Mouse (Mus musculus): ENCODE results near the gene Ipo5. TPM values are rescaled to one million over a fixed set of nuclear protein-coding genes. Genes with fewer than 3 reads are reported as not detected.

The Ipo5 gene
- 32.8 and 33.0 TPM in 2 replicates for polyA plus RNA-seq (2015; fragmentation: Nextera tagmentation; extraction: Ambion mirVana)

DNA sequence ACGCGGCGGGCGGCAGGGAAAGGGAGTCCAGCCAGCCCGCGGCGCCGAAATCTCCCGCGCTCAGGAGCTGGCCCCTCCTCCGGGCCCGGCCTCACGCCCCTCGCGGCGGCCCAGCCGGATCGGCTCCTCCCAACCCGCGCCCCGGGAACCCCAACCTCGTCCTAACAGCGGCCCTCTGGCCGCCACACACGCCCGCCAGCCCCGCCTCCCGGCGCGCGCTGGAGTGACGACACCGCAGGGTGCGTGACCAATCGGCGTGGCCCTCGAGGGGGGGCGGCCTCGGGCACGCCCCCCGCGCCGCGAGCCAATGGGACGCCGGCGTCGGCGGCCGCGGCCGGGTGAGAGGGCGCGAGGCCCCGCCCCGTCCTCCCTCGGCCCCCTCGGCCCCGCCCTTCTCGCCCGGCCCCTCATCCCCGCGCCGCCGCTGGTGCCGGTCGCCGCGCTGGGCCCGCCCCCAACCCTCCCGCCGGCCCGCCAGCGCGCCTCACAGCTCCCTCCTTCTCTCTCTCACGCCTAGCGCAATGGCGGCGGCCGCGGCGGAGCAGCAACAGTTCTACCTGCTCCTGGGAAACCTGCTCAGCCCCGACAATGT is at the start of gene Ipo5:
Gene Ipo5 (plus strand): TSS at position 492 of the 592 bp plus-strand sequence.
- H3K36me3 ChIP-seq (ENCODE audit: control insufficient read depth, insufficient read depth): no peaks in the 10 kb centered on the region
- peak within 1 kb of the TSS; percentile 86 for H3K27ac ChIP-seq (ENCODE audit: low read length)
- no peaks in the 10 kb centered on the region for H3K9me3 ChIP-seq (replicated peaks; ENCODE audit: control insufficient read depth, low read length)
- H3K4me1 ChIP-seq (ENCODE audit: control insufficient read depth, low read depth, low read length): peaks cover 15% of the 10 kb centered on the region
- H3K27me3 ChIP-seq (ENCODE audit: control insufficient read depth, insufficient read depth, low read depth, low read length): no peaks in the 10 kb centered on the region
- whole genome bisulfite sequencing (ENCODE audit: insufficient replicate concordance): 0% methylated on average over 39 of the region's 83 CpGs
- H3K4me3 ChIP-seq (ENCODE audit: low read depth, low read length): peak within 1 kb of the TSS; percentile 92
- ATAC-seq (ENCODE audit: low read depth): peak; percentile 96
- peak within 1 kb of the TSS; percentile 82 for H3K9ac ChIP-seq (ENCODE audit: low read depth, low read length)
- peak within 1 kb of the TSS; percentile 98 for H3K4me2 ChIP-seq (ENCODE audit: low read depth, low read length)

DNA sequence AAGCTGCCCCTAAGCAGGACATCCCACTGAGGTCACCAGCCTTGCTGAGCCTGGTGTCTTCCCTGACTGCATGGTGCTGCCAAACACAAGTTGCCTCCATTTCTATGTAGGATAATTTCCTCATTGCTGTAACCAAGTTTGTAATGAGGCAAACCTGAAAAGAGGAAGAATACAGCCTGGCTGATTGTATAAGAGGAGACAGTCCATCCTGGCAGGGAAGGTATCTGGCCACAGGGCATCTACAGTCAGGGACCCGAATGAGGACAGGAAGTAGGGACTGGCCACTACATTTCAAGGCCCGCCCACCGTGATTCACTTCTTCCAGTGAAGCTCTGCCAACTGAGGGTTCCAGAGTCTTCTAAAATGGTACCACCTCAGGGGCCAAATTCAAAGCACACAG is 47.8 kb upstream of the Ipo5 start:
- H3K27ac ChIP-seq (ENCODE audit: low read length): no peak overlapping the region
- 49% methylated on average over 3 of the region's 3 CpGs for WGBS (ENCODE audit: insufficient replicate concordance)
- no peaks in the 10 kb centered on the region for H3K27me3 ChIP-seq (ENCODE audit: control insufficient read depth, insufficient read depth, low read depth, low read length)
- H3K4me2 ChIP-seq (ENCODE audit: low read depth, low read length): no peak overlapping the region
- ATAC-seq (ENCODE audit: low read depth): no peak
- H3K36me3 ChIP-seq (ENCODE audit: control insufficient read depth, insufficient read depth): no peaks in the 10 kb centered on the region
- H3K9me3 ChIP-seq (replicated peaks; ENCODE audit: control insufficient read depth, low read length): no peaks in the 10 kb centered on the region
- no peak overlapping the region for H3K4me3 ChIP-seq (ENCODE audit: low read depth, low read length)
- H3K4me1 ChIP-seq (ENCODE audit: control insufficient read depth, low read depth, low read length): no peaks in the 10 kb centered on the region
- H3K9ac ChIP-seq (ENCODE audit: low read depth, low read length): no peak overlapping the region

DNA sequence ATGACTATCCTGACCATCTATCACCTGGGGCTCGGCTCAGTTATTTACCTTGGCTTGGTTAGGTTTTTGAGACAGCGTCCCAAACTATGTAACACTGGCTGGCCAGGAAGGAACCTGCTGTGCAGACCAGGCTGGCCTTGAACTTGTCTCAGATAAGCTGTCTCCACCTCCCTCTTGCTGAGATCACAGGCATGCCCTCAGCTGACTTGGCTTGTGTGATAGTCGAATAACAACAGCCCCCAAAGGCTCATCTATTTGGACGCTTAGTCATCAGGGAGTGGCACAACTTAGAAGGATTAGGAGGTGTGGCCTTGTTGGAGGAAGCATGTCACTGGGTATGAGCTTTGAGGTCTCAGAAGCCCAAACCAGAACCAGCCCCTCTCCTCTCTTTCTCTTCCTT is 46.1 kb upstream of the Ipo5 start:
- Histone ChIP-seq H3K9ac (ENCODE audit: low read depth, low read length) (no peak overlapping the region), H3K4me3 (ENCODE audit: low read depth, low read length) (no peak overlapping the region), H3K36me3 (ENCODE audit: control insufficient read depth, insufficient read depth) (no peaks in the 10 kb centered on the region), H3K4me1 (ENCODE audit: control insufficient read depth, low read depth, low read length) (no peaks in the 10 kb centered on the region), H3K27me3 (ENCODE audit: control insufficient read depth, insufficient read depth, low read depth, low read length) (no peaks in the 10 kb centered on the region), H3K27ac (ENCODE audit: low read length) (no peak overlapping the region), H3K4me2 (ENCODE audit: low read depth, low read length) (no peak overlapping the region), H3K9me3 (replicated peaks; ENCODE audit: control insufficient read depth, low read length) (no peaks in the 10 kb centered on the region)
- 58% methylated on average over 4 of the region's 4 CpGs for WGBS (ENCODE audit: insufficient replicate concordance)
- ATAC-seq (ENCODE audit: low read depth): no peak

DNA sequence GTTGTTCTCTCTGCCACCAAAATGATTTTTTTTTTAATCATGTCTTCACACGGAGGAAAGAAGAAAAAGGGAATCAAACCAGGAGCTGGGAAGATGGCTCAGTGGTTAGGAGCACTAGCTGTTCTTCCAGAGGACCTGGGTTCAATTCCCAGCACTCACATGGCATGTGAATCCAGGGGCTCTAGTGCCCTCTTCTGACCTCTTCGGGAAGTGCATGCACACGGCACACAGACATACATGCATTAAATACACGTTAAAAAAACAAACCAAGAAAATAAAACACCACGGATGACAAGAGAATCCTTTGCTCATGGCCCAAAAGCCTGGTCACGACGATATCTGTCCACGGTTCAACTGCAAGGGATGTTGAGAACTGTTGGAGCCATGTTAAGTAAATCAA is 44.5 kb upstream of the Ipo5 start:
- H3K4me3 ChIP-seq (ENCODE audit: low read depth, low read length): no peak overlapping the region
- H3K9ac ChIP-seq (ENCODE audit: low read depth, low read length): no peak overlapping the region
- 78% methylated on average over 8 of the region's 8 CpGs for WGBS (ENCODE audit: insufficient replicate concordance)
- H3K4me1 ChIP-seq (ENCODE audit: control insufficient read depth, low read depth, low read length): no peaks in the 10 kb centered on the region
- no peak overlapping the region for H3K27ac ChIP-seq (ENCODE audit: low read length)
- no peaks in the 10 kb centered on the region for H3K27me3 ChIP-seq (ENCODE audit: control insufficient read depth, insufficient read depth, low read depth, low read length)
- no peaks in the 10 kb centered on the region for H3K36me3 ChIP-seq (ENCODE audit: control insufficient read depth, insufficient read depth)
- ATAC-seq (ENCODE audit: low read depth): no peak
- H3K4me2 ChIP-seq (ENCODE audit: low read depth, low read length): no peak overlapping the region
- no peaks in the 10 kb centered on the region for H3K9me3 ChIP-seq (replicated peaks; ENCODE audit: control insufficient read depth, low read length)

DNA sequence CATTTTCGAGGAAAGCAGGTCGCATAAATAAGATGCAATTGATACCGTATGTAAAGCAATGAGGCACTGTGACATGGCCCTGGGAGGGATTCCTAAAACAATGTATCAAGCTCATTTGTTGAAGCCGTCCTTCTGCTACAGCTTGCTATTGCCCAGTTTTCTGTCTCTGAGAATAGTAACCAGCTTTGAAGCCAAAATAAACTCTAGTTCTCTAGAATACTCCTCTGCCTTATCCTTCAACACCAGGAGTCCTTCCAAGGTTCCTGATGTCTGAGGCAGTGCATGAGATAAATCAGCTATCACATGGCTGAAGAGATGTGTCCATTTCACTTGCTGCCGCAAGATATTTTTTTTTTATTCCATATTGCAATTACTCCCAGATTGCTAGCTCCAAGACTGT is 43.9 kb upstream of the Ipo5 start:
- no peak for ATAC-seq (ENCODE audit: low read depth)
- 70% methylated on average over 5 of the region's 5 CpGs for WGBS (ENCODE audit: insufficient replicate concordance)
- no peaks in the 10 kb centered on the region for H3K36me3 ChIP-seq (ENCODE audit: control insufficient read depth, insufficient read depth)
- no peak overlapping the region for H3K27ac ChIP-seq (ENCODE audit: low read length)
- no peak overlapping the region for H3K4me2 ChIP-seq (ENCODE audit: low read depth, low read length)
- H3K9ac ChIP-seq (ENCODE audit: low read depth, low read length): no peak overlapping the region
- no peaks in the 10 kb centered on the region for H3K9me3 ChIP-seq (replicated peaks; ENCODE audit: control insufficient read depth, low read length)
- H3K27me3 ChIP-seq (ENCODE audit: control insufficient read depth, insufficient read depth, low read depth, low read length): no peaks in the 10 kb centered on the region
- H3K4me1 ChIP-seq (ENCODE audit: control insufficient read depth, low read depth, low read length): no peaks in the 10 kb centered on the region
- H3K4me3 ChIP-seq (ENCODE audit: low read depth, low read length): no peak overlapping the region

DNA sequence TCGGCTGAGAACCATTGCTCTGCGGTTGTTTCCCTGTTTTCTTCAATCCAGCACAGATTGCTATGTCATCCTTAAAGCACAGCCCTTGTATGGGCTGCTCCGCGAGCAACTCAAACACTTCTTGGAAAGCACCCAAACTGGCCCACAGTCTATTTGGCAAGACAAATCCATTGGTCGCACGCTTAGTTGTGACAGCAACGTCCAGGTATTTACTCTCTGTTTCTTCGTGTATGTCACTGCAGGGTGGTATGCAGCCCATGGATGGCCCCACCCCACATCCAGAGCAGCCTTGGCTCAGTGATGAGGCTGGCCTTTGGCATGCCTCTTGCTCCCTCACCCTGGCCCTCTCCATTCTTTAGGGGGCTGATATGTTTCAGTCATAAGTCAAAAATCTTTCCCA is 42.5 kb upstream of the Ipo5 start:
- Histone ChIP-seq H3K4me1 (ENCODE audit: control insufficient read depth, low read depth, low read length) (no peaks in the 10 kb centered on the region), H3K27me3 (ENCODE audit: control insufficient read depth, insufficient read depth, low read depth, low read length) (no peaks in the 10 kb centered on the region), H3K9me3 (replicated peaks; ENCODE audit: control insufficient read depth, low read length) (no peaks in the 10 kb centered on the region), H3K4me3 (ENCODE audit: low read depth, low read length) (no peak overlapping the region), H3K36me3 (ENCODE audit: control insufficient read depth, insufficient read depth) (no peaks in the 10 kb centered on the region), H3K4me2 (ENCODE audit: low read depth, low read length) (no peak overlapping the region), H3K9ac (ENCODE audit: low read depth, low read length) (no peak overlapping the region), H3K27ac (ENCODE audit: low read length) (no peak overlapping the region)
- ATAC-seq (ENCODE audit: low read depth): no peak
- WGBS (ENCODE audit: insufficient replicate concordance): 66% methylated on average over 8 of the region's 8 CpGs

DNA sequence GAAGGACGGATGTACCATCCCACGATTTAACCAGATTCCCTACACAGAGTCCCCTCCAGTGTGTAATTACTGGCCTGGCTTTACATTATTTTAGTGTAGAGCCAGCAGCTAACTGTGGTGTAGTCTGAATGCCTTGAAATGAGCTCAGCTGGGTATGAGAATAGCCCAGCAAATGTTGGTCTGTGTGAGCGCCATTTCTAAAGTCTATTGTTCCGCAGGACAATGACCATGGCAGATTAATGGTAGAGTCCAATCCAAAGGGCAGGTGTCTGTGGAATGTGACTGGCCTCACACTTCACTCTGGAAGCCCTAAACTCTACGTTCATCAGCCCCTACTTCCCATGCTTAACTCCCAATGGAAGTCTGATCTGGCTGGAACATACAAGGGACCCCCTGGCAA is 40.3 kb upstream of the Ipo5 start:
- WGBS (ENCODE audit: insufficient replicate concordance): 63% methylated on average over 5 of the region's 5 CpGs
- no peak overlapping the region for H3K4me3 ChIP-seq (ENCODE audit: low read depth, low read length)
- H3K4me1 ChIP-seq (ENCODE audit: control insufficient read depth, low read depth, low read length): no peaks in the 10 kb centered on the region
- H3K27me3 ChIP-seq (ENCODE audit: control insufficient read depth, insufficient read depth, low read depth, low read length): no peaks in the 10 kb centered on the region
- H3K4me2 ChIP-seq (ENCODE audit: low read depth, low read length): no peak overlapping the region
- H3K27ac ChIP-seq (ENCODE audit: low read length): no peak overlapping the region
- no peak for ATAC-seq (ENCODE audit: low read depth)
- no peaks in the 10 kb centered on the region for H3K36me3 ChIP-seq (ENCODE audit: control insufficient read depth, insufficient read depth)
- H3K9ac ChIP-seq (ENCODE audit: low read depth, low read length): no peak overlapping the region
- no peaks in the 10 kb centered on the region for H3K9me3 ChIP-seq (replicated peaks; ENCODE audit: control insufficient read depth, low read length)

DNA sequence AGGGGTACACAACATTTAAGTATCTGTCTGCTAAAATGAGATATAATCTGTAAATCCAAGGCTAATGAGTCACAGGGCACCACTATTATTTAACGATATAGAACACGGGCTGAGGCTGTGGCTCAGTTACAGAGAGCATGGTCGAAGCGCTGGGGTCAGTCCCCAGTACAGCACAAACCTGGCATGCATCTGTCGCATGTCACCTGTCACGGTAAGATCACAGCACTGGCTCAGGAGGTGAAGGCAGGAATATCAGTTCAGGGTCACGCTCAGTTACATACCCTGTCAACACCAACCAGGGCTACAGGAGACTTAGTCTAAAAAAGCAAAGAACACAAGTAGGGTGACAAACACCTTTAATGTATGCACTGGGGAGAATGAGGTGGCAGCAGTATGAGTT is 36.6 kb upstream of the Ipo5 start:
- no peak overlapping the region for H3K9ac ChIP-seq (ENCODE audit: low read depth, low read length)
- no peak overlapping the region for H3K4me3 ChIP-seq (ENCODE audit: low read depth, low read length)
- no peak overlapping the region for H3K4me2 ChIP-seq (ENCODE audit: low read depth, low read length)
- WGBS (ENCODE audit: insufficient replicate concordance): 73% methylated on average over 7 of the region's 7 CpGs
- no peak for ATAC-seq (ENCODE audit: low read depth)
- H3K27ac ChIP-seq (ENCODE audit: low read length): no peak overlapping the region
- no peaks in the 10 kb centered on the region for H3K9me3 ChIP-seq (replicated peaks; ENCODE audit: control insufficient read depth, low read length)
- H3K27me3 ChIP-seq (ENCODE audit: control insufficient read depth, insufficient read depth, low read depth, low read length): no peaks in the 10 kb centered on the region
- no peaks in the 10 kb centered on the region for H3K4me1 ChIP-seq (ENCODE audit: control insufficient read depth, low read depth, low read length)
- no peaks in the 10 kb centered on the region for H3K36me3 ChIP-seq (ENCODE audit: control insufficient read depth, insufficient read depth)

DNA sequence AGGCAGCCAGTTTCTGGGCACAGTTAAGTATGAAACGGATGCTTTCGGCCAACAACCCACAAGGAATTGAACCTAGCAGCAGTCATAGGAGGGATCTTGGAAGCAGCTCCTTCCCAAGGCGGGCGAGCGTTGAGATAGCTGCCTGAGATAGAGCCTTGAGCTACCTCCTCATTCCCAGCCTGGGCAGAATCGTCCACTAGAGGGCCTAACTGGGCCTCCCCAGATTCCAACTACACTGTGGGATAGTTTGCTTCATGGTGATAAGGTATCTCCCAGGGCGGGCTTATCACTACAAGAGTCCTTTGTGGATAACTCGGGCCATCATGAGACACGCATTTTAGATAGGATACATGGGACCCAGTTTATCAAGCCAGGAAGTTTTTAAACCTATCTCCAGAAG is 35.9 kb upstream of the Ipo5 start:
- H3K27ac ChIP-seq (ENCODE audit: low read length): no peak overlapping the region
- WGBS (ENCODE audit: insufficient replicate concordance): 39% methylated on average over 9 of the region's 9 CpGs
- no peak overlapping the region for H3K4me3 ChIP-seq (ENCODE audit: low read depth, low read length)
- no peaks in the 10 kb centered on the region for H3K4me1 ChIP-seq (ENCODE audit: control insufficient read depth, low read depth, low read length)
- H3K9ac ChIP-seq (ENCODE audit: low read depth, low read length): no peak overlapping the region
- no peaks in the 10 kb centered on the region for H3K9me3 ChIP-seq (replicated peaks; ENCODE audit: control insufficient read depth, low read length)
- no peaks in the 10 kb centered on the region for H3K27me3 ChIP-seq (ENCODE audit: control insufficient read depth, insufficient read depth, low read depth, low read length)
- no peaks in the 10 kb centered on the region for H3K36me3 ChIP-seq (ENCODE audit: control insufficient read depth, insufficient read depth)
- ATAC-seq (ENCODE audit: low read depth): no peak
- no peak overlapping the region for H3K4me2 ChIP-seq (ENCODE audit: low read depth, low read length)

All from liver, embryonic 16.5 days (tissue).